Comparison of ENCODE assay signal across 8 mouse cellular contexts in genomic region chr16:13867910-13868514, GRCm38 (mm10). TPM values are rescaled to one million over a fixed set of nuclear protein-coding genes. Genes with fewer than 3 reads are reported as not detected.
DNase-seq lines count a peak whose midpoint lies in the region; ATAC-seq lines count a peak whose summit lies in the region.

No protein-coding gene starts in this region.

- H3K27ac ChIP-seq in kidney, embryonic 15.5 days, result no peak overlapping the region
- no peak overlapping the region for H3K27ac ChIP-seq in hindbrain, embryonic 14.5 days
- H3K27ac ChIP-seq in midbrain, embryonic 15.5 days, result 0 out of 2 replicates have a peak overlapping the region, but pooled peaks have one; percentile 20

- H3K4me3 ChIP-seq in kidney, embryonic 15.5 days (replicated peaks), result peak overlapping the region; percentile 30
- H3K4me3 ChIP-seq in hindbrain, embryonic 14.5 days (replicated peaks; ENCODE audit: low read length), result peak overlapping the region; percentile 18
- H3K4me3 ChIP-seq in midbrain, embryonic 15.5 days, result peak overlapping the region; percentile 16

- 0 out of 2 replicates have a peak, but pooled peaks cover 9% of the 10 kb centered on the region for H3K4me1 ChIP-seq in kidney, embryonic 15.5 days
- no peaks in the 10 kb centered on the region for H3K4me1 ChIP-seq in hindbrain, embryonic 14.5 days (replicated peaks; ENCODE audit: control insufficient read depth, insufficient read depth, low read length)
- H3K4me1 ChIP-seq in midbrain, embryonic 15.5 days, result no peaks in the 10 kb centered on the region

- H3K9ac ChIP-seq in kidney, embryonic 15.5 days, result 0 out of 2 replicates have a peak overlapping the region, but pooled peaks have one; percentile 33
- H3K9ac ChIP-seq in hindbrain, embryonic 14.5 days, result peak overlapping the region; percentile 34; the same call in 1 of the 2 replicates
- H3K9ac ChIP-seq in midbrain, embryonic 15.5 days, result no peak overlapping the region

- peak overlapping the region; percentile 53 for H3K4me2 ChIP-seq in kidney, embryonic 15.5 days
- H3K4me2 ChIP-seq in hindbrain, embryonic 14.5 days (replicated peaks), result peak overlapping the region; percentile 45
- peak overlapping the region; percentile 38 for H3K4me2 ChIP-seq in midbrain, embryonic 15.5 days

- WGBS in kidney, embryonic 15.5 days, result 12% methylated on average over 42 of the region's 42 CpGs
- whole genome bisulfite sequencing in hindbrain, embryonic 14.5 days, result 8% methylated on average over 42 of the region's 42 CpGs
- WGBS in midbrain, embryonic 15.5 days, result 5% methylated on average over 42 of the region's 42 CpGs

- no peaks in the 10 kb centered on the region for H3K9me3 ChIP-seq in kidney, embryonic 15.5 days (replicated peaks)
- no peaks in the 10 kb centered on the region for H3K9me3 ChIP-seq in hindbrain, embryonic 14.5 days (ENCODE audit: control insufficient read depth, low read length)
- H3K9me3 ChIP-seq in midbrain, embryonic 15.5 days, result no peaks in the 10 kb centered on the region

- peak; percentile 46; the same call in 1 of the 2 replicates for ATAC-seq in kidney, embryonic 15.5 days (replicated peaks; ENCODE audit: low FRiP score)
- peak; percentile 70; the same call in 1 of the 2 replicates for ATAC-seq in hindbrain, embryonic 14.5 days (ENCODE audit: low FRiP score)
- peak; percentile 81; the same call in 1 of the 2 replicates for ATAC-seq in midbrain, embryonic 15.5 days (replicated peaks)

- no peaks in the 10 kb centered on the region for H3K27me3 ChIP-seq in kidney, embryonic 15.5 days
- no peaks in the 10 kb centered on the region for H3K27me3 ChIP-seq in hindbrain, embryonic 14.5 days (ENCODE audit: control insufficient read depth, insufficient read depth, low read length)
- no peaks in the 10 kb centered on the region for H3K27me3 ChIP-seq in midbrain, embryonic 15.5 days (replicated peaks)

- H3K36me3 ChIP-seq in kidney, embryonic 15.5 days, result peaks cover 58% of the 10 kb centered on the region
- H3K36me3 ChIP-seq in hindbrain, embryonic 14.5 days (replicated peaks; ENCODE audit: control insufficient read depth, insufficient read depth), result peaks cover 25% of the 10 kb centered on the region
- peaks cover 5% of the 10 kb centered on the region; the same call in 1 of the 2 replicates for H3K36me3 ChIP-seq in midbrain, embryonic 15.5 days (replicated peaks)

- DNase-seq in kidney, adult 11 months, result no peak
- DNase-seq in R1 (ENCODE audit: low read depth, low spot score), result peak; percentile 44
- peak; percentile 4 for DNase-seq in embryo, embryonic 11.5 days (ENCODE audit: low read depth, low spot score)
- DNase-seq in hindbrain, embryonic 14.5 days (ENCODE audit: low spot score), result no peak
- DNase-seq in urinary bladder, postnatal 36 days (ENCODE audit: low spot score in 2 of 2), result no peak
- DNase-seq in right cerebral cortex, postnatal 25 days, result no peak

RNA-seq across cellular contexts. Expression of gene Pdxdc1, which starts 34.9 kb away (rescaled TPM):
- 77.7 and 89.2 TPM in 2 replicates for polyA plus RNA-seq in kidney, embryonic 15.5 days (2015; fragmentation: Nextera tagmentation; extraction: Ambion mirVana)
- 74.3 and 79.0 TPM in 2 replicates for polyA plus RNA-seq in hindbrain, embryonic 14.5 days (2014; fragmentation: Nextera tagmentation; extraction: Ambion mirVana)
- 75.4 and 79.8 TPM in 2 replicates for polyA plus RNA-seq in midbrain, embryonic 15.5 days (2015; fragmentation: Nextera tagmentation; extraction: Ambion mirVana)

RNA-seq across cellular contexts. Expression of gene Mpv17l, which starts 34.9 kb away (rescaled TPM):
- 7.5 and 7.7 TPM in 2 replicates for polyA plus RNA-seq in kidney, embryonic 15.5 days (2015; fragmentation: Nextera tagmentation; extraction: Ambion mirVana)
- polyA plus RNA-seq in hindbrain, embryonic 14.5 days (2014; fragmentation: Nextera tagmentation; extraction: Ambion mirVana), result 34.9 and 43.0 TPM in 2 replicates
- polyA plus RNA-seq in midbrain, embryonic 15.5 days (2015; fragmentation: Nextera tagmentation; extraction: Ambion mirVana), result 25.5 and 28.4 TPM in 2 replicates

RNA-seq across cellular contexts. Expression of gene Ntan1, which starts 49.4 kb away (rescaled TPM):
- polyA plus RNA-seq in kidney, embryonic 15.5 days (2015; fragmentation: Nextera tagmentation; extraction: Ambion mirVana), result 162 and 163 TPM in 2 replicates
- 193 and 199 TPM in 2 replicates for polyA plus RNA-seq in hindbrain, embryonic 14.5 days (2014; fragmentation: Nextera tagmentation; extraction: Ambion mirVana)
- 191 and 208 TPM in 2 replicates for polyA plus RNA-seq in midbrain, embryonic 15.5 days (2015; fragmentation: Nextera tagmentation; extraction: Ambion mirVana)

Comparison
In these comparisons a context has a peak if more than half of its experiments do, and no peak if none do; other contexts are left out.
1. DNase-seq: peak in R1 (single experiment) and embryo, embryonic 11.5 days (single experiment); none in kidney, adult 11 months (single experiment), hindbrain, embryonic 14.5 days (single experiment), urinary bladder, postnatal 36 days (0 of 2) and right cerebral cortex, postnatal 25 days (single experiment).
2. Peak in every context shown above with its lines, with median percentiles within 50 percentile points of each other: ATAC-seq, H3K4me2 ChIP-seq and H3K4me3 ChIP-seq.